Mouse (Mus musculus) retina, embryonic 14.5 days (tissue): Measurements from ENCODE around the gene Ehf.
A peak's percentile ranks its signal among the peaks of the same experiment; 100 is the strongest.

Source experiments
- DNase-seq: peaks from one replicate; pipeline ENCODE4 v3.0.0-alpha.2; 2015; ENCODE audit warnings: low spot score

Ehf gene

DNA sequence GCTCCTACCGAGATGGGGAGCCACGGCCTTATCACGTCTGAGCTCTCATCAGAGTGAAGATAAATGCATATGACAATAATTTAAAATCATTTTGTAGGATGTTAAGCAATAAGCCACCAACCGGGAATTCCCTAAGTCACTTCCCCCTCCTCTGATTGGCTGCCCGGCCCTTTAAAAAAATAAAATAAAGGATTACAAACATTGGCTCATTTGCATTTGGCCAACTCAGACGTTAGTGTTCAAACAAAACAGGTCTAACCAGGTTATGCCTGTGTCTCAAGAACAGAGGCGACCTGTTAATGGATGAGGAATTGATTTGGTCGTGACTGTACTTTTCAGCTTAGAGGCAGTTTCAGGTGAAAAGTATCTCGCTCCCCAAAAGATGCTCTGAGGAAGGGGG lies at the start of gene Ehf:
TSS of gene Ehf (minus strand) at position 147 of the 400 bp plus-strand sequence.
- no peak for DNase-seq

GRCm38 (mm10) chr2:103347417-103347891 lies 44.4 kb upstream of the Ehf start:
- DNase-seq, result peak; percentile 86

DNA sequence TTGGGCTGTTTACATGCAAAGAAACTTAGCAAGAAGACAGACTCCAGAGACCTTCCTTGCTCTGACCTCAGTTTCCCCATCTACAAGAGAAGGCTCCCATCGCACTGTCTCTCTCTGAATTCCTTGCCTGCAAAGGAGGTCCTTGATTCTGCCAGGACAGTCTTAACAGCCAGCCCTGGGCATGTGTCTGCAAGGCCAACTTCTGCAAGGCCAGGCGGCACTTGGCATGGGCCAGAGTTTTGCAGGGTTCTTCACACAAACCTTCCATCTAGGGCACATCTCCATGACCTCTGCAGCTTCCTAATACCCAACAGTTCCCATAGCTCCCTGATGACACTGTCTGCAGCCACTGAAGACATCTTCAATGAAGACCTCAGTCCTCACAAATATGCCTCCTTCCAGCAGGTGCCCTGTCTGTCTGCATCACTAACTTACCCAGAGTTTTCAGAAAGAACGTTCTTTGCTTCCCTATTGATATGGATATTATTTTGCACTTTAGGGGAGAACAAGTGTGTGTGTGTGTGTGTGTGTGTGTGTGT lies 43.7 kb upstream of the Ehf start:
- no peak for DNase-seq

GRCm38 (mm10) chr2:103343611-103344010 lies 40.5 kb upstream of the Ehf start:
- no peak for DNase-seq

- DNase-seq, result no peak
Observed at GRCm38 (mm10) chr2:103342123-103342522, 39.0 kb upstream of the Ehf start.

DNA sequence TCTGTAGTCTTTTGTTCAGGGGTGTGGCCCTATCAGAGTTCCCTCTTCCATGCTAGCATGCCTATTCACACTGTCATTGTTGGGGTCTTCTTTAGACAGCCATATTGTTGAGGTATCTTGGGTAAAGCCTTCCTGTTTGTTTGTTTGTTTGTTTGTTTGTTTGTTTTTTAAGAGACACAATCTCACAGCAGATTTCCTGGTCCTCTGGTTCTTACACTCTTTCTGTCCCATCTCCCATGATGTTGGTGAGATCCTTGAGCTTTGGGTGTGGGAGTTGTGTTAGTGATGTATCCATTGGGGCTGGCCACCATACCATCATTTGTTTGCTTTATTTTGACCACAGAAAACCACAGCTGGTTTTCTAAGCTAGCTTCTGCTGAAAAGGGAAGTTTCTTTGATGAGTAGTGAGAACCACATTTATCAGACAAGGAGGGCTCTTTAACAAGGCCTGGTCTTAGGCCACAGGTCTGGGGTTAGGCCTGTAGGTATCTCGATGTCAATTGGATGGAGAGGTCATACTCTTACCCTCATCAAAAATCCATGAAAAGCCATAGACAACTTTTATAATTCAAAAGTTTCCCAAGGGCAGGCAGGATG lies 38.4 kb upstream of the Ehf start:
- no peak for DNase-seq

GRCm38 (mm10) chr2:103338706-103339105 lies 35.6 kb upstream of the Ehf start:
- no peak for DNase-seq

DNA sequence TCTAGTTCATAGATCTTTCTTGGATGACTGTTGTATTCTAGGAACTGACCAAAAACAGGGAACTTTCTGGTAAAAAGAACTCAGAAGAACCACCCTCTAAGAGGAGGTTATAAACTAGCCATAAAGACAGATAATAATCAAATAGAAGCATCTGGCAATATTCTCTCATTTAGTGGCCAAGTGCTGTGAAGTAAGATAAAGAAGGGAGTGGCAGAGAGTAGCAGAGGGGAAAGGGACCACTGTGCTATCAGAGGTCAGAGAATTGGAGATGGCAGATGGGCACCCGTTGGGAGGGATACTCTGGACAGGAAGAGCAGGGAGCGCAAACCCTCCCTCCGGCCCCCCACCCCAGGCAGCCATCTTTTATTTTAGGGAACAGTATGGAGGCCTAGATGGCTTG lies 34.3 kb upstream of the Ehf start:
- DNase-seq, result no peak

DNA sequence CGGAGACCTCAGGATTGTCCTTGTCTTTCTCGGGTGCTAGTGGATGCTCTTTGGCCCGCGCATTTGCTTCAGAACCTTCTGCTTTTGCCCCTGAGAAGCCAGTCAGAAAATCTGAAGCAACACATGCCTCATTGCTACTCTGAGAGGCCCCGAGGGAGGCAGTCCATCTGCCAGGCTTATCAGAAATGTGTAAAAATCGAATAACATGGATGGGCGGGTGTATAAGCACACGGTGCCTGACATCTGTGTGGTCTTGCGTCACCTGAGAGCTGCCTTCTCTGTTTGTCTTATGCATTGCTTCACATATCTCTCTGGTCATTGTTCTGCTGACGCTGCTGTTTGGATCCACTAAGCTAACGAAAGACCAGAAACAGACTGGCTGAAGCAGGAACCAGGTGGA lies 33.5 kb upstream of the Ehf start:
- peak; percentile 35 for DNase-seq

GRCm38 (mm10) chr2:103336000-103336399 lies 32.9 kb upstream of the Ehf start:
- no peak for DNase-seq

DNA sequence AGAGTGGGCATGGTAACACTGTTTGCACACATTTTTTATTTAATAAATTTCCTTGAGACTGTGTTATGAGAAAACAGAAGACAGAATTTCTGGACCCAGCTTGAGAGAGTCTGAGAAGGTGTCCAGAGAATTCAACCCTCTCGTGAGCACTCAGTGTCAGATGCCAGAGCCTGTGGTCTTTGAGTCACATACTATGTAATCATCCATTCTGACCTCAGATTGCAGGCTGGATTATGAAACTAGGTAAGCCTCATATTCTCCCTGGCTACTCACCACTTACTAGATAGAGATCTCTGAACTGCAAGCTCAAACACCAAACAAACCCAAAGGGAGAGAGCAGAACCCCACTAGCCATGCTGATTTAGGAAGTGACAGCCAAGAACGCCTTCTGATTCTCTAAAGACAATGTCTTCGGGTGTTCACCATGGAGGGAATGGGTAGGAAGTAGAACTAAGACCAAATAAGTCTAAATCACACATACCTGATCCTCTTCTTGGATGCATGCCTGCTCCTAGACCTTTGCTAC lies 28.7 kb upstream of the Ehf start:
- no peak for DNase-seq

DNA sequence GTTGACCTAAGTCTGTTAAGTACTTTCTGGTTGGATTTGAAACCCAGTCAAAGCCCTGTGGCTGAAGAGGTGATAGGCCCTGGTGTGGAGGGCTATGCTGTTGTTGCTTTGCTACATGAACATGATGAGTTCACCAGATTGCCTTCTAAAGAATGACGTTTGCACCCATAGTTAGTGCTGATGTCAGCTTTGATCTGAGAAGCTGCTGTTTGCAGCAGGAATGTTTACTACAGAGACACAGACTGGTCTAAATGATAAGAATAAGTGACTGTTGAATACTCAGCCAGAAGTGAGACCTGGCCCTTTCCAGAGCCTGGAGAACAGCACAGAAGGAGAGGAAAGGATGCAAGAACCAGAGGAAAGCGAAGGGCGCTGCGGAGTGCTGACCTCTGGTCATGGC lies 25.7 kb upstream of the Ehf start:
- DNase-seq, result no peak

- DNase-seq, result no peak
Observed at GRCm38 (mm10) chr2:103325301-103326048, 22.4 kb upstream of the Ehf start.

DNA sequence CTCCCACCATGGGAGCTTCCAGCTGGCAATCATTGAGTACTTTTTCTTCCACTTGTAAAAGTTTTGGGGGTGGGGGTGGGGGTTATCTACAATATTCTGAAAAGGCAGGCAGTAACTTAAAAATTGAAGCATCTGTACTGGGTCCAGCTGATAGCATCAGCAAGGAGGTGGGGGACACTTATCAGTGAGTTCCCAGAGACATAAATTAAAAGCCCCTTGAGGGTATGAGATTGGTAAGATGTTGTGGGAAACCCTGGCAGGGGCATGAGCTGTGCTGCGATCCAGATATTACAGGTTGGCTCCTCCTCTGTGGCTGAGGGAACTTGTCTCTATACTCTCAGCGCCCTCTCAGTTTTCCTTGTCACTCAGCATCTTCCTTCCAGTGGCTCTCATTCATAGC lies 21.2 kb upstream of the Ehf start:
- DNase-seq, result no peak

DNA sequence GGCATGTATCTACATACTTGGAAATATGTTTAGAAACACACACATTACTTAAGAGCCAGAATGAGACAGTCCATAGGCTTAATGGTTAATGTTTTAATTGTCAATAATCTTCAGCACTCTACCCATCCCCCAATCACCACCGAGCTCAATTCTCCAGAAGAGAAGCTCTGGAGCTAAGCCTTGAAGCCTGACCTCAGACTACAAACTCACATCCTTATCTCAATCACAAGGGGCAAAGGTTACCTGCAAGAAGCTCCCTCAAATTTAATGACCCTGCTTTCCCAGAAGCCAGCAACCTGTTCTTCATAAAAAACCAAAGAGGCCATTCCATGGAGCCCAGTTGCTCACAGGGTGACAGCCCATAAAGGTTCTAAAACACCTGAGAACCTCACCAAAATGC lies 19.1 kb upstream of the Ehf start:
- DNase-seq, result no peak

GRCm38 (mm10) chr2:103321638-103322037 lies 18.6 kb upstream of the Ehf start:
- DNase-seq, result no peak

DNA sequence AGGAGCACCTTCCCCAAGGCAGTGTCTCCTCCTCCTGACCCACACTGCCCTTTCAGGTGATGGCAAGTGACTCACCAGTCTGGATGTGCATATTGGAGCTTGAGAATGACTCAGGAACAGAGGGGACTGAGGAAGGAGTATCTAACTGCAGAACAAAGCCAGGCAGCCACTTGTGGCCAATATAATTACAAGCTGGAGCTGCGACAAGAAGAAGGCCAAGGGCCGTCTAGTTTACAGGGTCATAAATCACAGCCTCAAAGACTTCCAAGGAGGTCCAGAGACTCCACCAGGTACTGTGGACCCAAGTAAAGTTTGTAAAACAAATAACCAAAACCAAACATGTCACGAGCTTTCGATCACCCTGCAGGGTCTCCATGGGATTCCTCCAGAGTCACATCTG lies 10.9 kb upstream of the Ehf start:
- no peak for DNase-seq

- DNase-seq, result no peak
Observed at GRCm38 (mm10) chr2:103312640-103313039, 9.6 kb upstream of the Ehf start.

DNA sequence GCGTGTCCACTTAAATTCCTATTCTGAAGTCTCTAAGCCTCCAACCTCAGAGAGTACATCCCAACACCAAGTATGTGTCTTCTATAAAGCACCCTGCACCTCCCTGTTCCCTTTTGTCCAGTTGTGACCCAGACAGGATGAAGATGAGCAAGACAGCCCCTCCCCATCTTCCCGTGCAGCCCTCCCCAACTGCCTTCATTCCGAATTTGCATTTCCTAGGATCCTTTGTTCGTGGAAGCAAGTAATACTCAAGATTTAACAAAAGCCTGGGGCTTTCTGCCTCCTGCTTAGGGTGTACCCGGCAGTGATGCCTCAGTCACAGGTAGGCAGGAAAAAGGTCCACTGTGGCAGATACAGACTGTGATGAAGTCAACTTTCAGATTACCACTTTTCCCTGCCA lies 7.6 kb upstream of the Ehf start:
- DNase-seq, result no peak

DNA sequence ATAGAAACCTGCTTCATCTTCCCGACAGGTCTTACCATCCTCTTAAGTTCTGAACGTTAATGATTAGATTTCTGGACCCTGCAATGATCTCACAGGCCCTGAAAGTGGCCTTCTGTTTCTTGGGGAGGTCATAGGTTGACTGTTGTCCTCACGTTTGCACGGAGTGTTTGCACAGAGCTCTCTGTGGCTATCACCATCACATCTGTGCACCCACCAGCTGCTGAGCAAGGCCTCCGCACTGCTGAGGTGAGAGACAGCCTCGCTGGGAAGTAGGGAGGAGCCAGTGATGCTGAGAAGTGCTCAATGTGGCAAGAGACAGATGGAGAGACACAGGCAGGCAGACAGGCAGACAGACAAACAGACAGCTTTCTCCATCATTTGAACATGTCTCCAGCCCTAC lies 3.6 kb upstream of the Ehf start:
- DNase-seq, result no peak

- no peak for DNase-seq
Observed at GRCm38 (mm10) chr2:103302669-103303068, 409 bp downstream of the Ehf start.

DNA sequence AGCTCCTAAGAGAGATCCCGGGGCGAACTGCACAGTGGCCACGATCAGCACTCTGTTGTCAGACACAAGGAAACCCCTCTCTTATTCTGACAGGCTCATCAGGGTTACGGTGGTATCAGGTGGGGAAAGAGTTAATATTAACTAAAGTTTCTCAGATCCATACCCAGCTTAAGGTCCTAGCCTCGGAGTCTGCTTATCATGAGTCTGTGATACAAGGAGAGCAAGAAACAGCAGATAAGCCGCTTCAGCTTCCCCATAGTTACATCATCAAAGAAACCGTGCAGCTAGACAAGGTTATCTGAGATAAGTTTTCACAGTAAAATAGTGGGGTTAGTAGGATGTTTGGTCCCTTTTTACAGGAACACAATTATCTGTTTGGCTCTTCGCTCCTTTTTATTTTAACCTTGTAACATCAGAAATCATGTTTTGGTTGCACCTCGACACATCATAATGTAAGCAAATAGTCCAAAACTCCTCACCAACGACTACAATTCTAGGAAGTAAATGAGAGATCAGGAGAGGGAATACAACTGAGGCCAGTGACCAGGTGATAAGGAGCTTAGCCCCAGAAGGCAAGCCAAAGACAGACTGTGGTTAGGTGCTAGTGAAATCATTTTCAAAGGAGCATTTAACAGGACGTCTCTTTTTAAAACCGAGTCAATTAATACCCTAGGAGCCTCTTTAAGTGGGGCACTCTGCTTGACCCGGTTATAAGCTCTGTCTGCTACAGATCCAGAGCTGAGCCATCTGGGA lies 4.2 kb downstream of the Ehf start:
- DNase-seq, result no peak

DNA sequence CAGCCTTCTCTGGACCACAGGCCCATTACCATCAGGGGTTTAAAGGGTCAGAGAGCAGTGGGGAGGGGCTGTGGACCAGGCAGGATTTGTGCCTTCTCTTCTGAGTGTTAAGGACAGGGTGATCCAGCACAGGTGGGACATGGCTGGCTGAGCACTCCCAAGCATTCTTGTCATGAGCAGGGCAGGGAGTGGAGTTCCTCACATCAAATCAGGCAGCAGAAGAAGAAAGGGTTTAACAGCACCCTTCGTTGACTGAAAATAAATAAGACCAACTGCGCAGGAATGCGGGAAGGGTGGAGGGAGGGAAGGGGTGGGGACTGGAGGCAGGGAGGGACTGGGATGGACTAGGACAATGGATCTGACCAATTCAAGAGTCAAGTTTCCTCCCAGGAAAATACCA lies 8.6 kb downstream of the Ehf start:
- no peak for DNase-seq
